Mouse (Mus musculus): ENCODE measurements at regions not wholly inside any gene's neighbourhood (a gene's known extent, or its start where the extent isn't known, plus 50 kb on each side); places are given as distances from the start of the nearest gene placed in this dataset.

DNA sequence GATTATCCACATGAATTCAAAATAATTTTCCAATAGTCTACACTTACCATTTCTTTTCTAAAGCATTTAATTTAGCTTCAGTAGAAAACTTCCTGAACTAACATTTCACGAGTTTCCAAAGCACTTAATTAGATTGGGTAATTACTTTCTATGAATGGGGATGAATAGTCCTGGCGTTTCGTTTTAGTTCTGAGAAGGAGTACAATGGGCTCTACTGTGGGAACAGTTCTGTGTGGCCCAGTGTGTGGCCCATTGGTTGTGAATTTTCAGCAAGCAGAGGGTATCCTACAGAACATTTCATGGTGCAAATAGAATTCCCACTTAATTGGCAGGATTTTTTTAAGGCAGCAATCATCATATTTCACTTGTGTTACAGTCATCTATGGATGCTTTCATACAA lies 95.5 kb downstream of the 1700017N19Rik start:
- no peak for DNase-seq (ENCODE audit: low spot score in 2 of 2)

DNA sequence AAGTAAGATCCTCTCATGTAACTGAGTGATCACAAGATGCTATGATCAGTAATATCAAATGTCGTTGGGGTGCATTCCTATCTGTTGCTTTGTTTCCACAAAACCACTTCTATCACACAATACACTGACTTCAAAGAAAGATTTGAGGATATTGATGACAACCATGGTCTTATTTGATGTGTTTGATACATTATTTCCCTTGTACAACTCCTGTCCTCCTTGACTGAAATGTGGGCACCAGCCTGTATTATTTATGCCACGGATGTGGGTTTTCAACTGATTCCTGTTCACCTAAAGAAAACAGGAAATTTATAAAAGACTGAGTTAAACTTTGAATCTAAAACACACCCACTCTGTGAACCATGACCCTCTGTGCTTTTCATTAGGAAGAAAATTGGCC lies 105.7 kb downstream of the 1700017N19Rik start:
- no peak for DNase-seq (ENCODE audit: low spot score in 2 of 2)

DNA sequence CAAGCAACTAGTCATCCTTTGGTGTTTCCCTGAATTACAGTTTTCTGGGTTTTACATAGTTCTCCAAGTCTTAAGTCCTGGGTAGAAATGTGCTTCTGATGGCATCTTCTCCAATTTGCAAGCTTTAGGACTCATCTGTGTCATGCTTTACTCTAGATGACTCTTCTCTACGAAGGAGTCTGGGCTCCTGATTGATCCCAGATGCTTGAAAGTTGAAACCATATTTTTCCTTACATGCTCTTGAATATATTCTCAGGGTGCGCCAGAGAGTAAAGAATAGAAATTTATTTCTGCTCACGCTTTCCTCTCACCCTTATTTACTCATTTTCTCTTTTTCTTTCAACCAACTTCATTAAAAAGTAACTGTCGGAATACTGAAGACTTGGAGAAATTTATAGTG lies 108.9 kb downstream of the 1700017N19Rik start:
- no peak for DNase-seq (ENCODE audit: low spot score in 2 of 2)

DNA sequence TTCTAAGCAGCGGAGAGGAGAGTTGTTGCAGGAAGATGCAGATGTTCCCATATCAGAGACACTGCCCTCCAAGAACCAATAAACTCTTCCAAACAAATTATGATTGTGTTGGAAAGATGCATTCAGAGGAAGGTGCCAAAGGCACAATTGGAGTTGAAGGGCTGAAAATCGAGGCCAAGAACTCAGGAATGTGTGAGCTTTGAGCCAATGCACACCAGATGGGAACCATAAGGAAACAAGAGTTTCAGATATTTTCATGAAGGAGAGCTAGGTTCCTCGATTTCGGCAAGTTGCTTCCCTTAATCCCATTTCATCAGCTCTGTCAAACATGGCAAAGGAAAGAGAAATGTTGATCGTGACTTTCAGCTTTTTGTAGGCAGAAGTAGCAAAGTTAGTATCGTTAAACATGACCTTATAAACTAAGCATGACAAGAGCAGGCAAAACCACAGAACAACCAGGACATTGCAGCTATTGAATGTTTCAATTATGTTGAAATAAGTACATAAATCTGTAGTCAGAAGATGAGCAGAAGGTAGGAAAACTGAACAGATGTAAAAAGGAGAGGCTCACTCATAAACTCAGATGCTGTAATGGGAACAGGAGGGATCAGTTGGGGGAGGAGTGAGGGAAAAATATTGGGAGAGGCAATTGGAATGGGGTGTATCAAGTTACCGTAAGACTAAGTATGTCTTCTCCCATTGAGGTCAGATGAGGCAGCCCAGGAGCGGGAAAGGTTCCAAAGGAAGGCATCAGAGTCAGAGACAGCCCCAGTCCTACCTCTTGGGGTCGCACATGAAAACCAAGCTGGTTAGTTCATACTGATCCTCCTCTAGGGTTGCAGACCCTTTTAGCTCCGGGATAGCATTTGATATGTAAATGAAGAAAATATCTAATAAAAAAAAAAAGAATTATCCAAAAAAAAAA lies 110.3 kb downstream of the 1700017N19Rik start:
- DNase-seq (ENCODE audit: low spot score in 2 of 2): no peak

DNA sequence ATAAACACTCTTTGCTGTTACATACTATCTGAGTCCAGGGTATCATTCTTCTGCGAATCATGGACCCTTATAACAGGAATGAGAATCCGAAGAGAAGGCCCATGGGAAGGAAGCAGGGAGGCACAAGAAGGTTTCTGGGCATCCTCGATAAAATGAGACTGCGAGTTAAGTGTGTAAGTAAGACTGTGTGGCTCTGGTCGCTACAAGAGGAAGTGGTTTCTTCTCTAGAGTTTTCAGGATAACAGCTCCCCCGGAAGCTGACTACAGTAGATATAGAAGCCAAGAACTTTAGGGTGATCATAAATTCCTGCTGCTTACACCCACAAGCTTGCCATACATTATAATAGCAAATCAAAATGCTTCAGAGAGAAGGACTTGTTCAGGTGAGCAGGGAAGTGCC lies 111.7 kb downstream of the 1700017N19Rik start:
- no peak for DNase-seq (ENCODE audit: low spot score in 2 of 2)

GRCm38 (mm10) chr10:100716084-100716667 lies 125.9 kb downstream of the 1700017N19Rik start:
- DNase-seq (ENCODE audit: low spot score in 2 of 2): no peak

- DNase-seq (ENCODE audit: low spot score in 2 of 2): no peak
These were observed 128.3 kb downstream of the 1700017N19Rik start for GRCm38 (mm10) chr10:100718574-100718973.

DNA sequence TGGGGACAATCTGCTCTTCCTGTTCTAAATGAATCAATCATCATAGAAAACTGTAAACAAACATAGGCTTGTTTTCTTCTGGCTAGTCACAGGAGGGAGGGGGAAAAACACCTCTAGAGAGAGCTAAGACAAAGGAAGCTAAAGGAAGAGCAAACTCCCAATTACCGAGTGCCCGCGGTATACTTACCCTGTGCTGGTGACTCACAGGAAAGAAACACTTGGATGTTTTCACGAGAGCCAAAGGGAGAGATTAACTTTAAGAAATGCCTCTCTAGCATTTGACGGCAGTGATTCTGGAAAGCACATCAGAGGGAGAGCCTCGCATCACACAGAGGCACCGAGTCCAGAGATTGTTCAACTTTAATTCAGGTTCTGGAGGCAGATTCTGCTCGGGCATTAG lies 151.0 kb downstream of the 1700017N19Rik start:
- DNase-seq (ENCODE audit: low spot score in 2 of 2): no peak

DNA sequence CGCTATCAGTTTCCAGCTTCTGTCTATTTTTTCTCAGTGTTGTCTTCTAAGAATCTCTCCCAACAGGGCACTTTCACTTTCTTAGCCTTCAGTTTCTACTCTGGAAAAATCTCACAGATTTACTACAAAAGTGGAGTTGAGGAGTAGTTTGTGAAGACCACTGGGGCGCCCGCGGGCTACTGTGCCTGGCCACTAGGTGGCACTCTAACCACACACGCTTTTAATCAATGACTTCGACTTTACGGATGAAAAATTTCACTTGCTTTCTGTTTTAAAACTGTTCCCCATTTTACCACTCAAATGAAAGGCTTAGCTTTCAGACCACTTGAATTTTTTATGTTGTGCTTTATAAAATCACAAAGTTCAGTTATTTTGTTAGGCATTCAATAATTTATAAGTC lies 151.8 kb downstream of the 1700017N19Rik start:
- DNase-seq (ENCODE audit: low spot score in 2 of 2): peak; percentile 23 to 64

- DNase-seq (ENCODE audit: low spot score in 2 of 2): no peak
These were observed 155.9 kb downstream of the 1700017N19Rik start for GRCm38 (mm10) chr10:100746151-100746550.

- DNase-seq (ENCODE audit: low spot score in 2 of 2): no peak
These were observed 164.7 kb downstream of the 1700017N19Rik start for GRCm38 (mm10) chr10:100754957-100755356.

GRCm38 (mm10) chr10:100774252-100774651 lies 184.0 kb downstream of the 1700017N19Rik start:
- no peak for DNase-seq (ENCODE audit: low spot score in 2 of 2)

DNA sequence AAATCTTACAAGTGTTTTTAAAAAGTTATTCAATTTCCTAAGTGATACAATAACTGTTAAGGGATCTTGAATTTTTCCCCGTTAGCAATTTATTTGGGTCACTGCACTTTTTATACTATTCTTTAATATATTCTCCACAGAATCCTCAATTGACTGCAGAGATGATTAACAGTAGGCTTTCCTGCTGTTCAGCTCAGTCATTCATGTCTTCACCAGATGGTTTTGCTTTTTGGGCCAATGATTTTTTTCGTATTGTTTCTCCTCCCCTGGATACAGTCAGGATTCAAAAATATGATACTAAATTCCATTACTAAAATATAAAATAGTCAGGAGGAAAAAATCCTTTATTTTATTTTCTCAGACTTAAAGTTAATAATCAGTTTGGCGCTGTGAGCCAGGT lies 201.9 kb downstream of the 1700017N19Rik start:
- no peak for DNase-seq (ENCODE audit: low spot score in 2 of 2)

DNA sequence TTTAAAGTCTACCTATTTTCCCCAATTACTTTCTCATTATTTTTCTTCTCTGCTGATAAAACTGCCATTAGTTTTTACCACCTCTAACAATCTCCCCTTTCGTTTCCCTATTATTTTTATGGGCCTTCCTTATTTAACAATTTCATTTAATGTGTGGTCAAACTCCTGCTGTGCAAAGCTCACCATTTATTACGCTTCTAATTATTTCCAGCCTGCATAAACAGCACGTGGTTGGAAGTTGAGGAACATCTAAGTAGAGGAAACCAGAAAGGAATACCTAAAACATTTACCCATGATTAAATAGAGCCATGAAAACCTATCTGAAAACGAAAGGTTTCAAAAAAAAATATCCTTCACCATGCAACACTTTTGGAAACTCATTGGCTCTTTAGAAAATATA lies 202.3 kb downstream of the 1700017N19Rik start:
- DNase-seq (ENCODE audit: low spot score in 2 of 2): no peak

DNA sequence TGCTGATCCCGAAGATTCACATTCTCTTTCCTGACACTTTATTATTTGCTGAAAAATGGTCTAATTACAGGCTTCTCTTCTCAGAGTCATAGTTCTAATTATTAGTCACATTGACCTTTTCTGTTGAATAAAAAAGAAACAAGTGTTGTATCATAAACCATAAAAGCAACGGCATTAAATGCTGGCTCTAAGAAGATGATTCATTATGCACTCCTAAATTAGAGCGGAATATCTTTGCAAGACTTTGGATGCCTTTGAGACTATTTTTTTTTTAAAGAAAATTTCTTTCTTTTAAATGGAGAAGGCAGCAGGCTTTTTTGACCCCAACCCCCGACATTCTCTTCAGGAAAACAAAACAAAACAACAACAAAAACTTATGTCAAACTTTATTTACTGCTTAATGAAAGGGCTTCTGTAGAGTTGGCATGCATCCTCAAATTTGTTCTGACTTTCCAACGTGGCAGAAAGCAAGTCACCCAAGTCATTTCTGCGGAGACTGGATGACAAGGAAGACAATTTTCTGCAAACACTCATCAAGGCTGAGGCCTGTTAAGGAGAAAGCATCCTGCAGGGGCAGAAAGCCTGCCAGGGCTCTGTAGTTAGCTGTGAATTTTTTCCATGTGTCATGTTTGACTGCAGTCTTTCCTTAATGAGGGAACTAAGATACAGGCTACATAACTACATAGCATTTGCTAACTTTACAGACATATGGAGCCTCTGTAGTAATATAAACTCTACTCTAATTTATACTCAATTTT lies 205.1 kb downstream of the 1700017N19Rik start:
- no peak for DNase-seq (ENCODE audit: low spot score in 2 of 2)

GRCm38 (mm10) chr10:100811639-100812038 lies 221.4 kb downstream of the 1700017N19Rik start:
- no peak for DNase-seq (ENCODE audit: low spot score in 2 of 2)

DNA sequence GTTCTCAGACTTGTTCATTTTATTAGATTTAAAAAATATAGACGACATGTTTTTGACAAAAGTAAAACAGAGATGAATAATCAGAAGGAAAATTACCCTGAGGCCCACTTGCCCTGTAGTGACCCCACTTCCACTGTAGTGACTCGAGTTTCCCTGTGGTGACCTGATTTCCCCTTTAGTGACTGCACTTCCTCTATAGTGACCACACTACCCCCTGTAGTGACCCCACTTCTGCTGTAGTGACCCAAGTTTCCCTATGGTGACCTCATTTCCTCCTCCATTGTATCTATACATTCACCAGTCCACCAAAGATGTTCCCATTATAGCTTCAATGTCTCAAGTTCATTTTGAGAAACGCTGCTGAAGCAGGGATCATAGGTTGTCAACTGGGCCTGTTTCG lies 244.5 kb downstream of the 1700017N19Rik start:
- no peak for DNase-seq (ENCODE audit: low spot score in 2 of 2)

- no peak for DNase-seq (ENCODE audit: low spot score in 2 of 2)
These were observed 262.9 kb downstream of the 1700017N19Rik start for GRCm38 (mm10) chr10:100853213-100853612.

DNA sequence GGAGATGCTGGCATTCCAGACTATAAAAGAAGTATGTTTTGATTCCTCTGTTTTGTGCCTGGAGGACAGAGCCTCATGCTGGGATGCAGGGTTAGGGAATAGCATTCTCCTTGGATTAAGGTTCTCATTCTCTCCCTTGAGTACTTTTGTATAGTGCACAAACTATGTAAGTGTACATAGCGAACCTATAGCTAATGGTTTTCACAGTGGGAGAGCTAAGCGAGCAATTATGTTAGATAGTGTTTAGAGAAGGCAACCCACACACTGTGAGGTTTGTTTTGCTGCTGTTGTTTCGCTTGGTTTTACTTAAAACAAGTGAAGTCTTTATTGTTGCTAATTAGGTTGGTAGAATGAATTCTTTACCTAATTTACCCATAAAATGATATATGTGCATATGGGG lies 266.2 kb downstream of the 1700017N19Rik start:
- DNase-seq (ENCODE audit: low spot score in 2 of 2): no peak

GRCm38 (mm10) chr10:100865501-100866181 lies 275.4 kb downstream of the 1700017N19Rik start:
- DNase-seq (ENCODE audit: low spot score in 2 of 2): no peak

DNA sequence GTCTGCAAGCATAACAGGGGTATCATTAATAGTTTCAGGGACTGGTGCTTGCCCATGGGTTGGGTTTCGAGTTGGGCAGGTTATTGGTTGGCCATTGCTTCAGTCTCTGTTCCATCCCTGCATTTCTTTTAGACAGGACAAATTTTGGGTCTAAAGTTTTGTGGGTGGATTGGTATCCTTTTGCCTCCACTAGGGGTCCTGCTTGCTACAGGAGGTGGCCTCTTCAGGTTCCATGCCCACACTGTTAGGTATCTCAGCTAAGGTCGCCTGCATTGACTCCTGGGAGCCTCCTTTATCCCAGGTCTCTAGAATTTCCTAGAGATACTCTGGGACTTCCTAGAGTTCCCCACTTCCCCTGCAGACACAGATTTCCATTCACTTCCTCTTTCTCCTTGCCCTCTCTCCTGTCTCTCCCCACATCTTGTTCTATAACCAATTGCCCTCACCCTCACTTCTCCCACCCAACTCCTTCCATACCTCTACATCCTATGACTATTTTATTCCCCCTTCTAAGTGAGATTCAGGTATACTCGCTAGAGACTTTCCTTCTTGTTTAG lies 278.2 kb downstream of the 1700017N19Rik start:
- DNase-seq (ENCODE audit: low spot score in 2 of 2): no peak

- no peak for DNase-seq (ENCODE audit: low spot score in 2 of 2)
These were observed 292.3 kb downstream of the 1700017N19Rik start for GRCm38 (mm10) chr10:100882584-100882983.

Data from natural killer cell, adult 2 months (primary cell).